Mouse (Mus musculus): ENCODE results near the gene Fam72a. TPM values are rescaled to one million over a fixed set of nuclear protein-coding genes. Genes with fewer than 3 reads are reported as not detected.
"Not testable (repeated sequence)": the region's sequence is repeated elsewhere in the genome, so short reads cannot be mapped to it uniquely, and the experiment has no call there.

Gene Fam72a
- polyA plus RNA-seq, 1 experiment from 2014 or later, result 2.3 TPM

- in situ Hi-C loops (cut with MboI; ENCODE audit: low pct_unique_long_range_greater_than_20kb), result no loop called here
- no peaks in the 10 kb centered on the region for H3K27me3 ChIP-seq
- ChIA-PET POLR2A (no interaction called here), CTCF (interaction anchor here (2.2 to 2.3 kb wide), 2 partner anchors 250 to 259 kb away, joined by 4 to 6 read pairs; no protein-coding TSS in a partner anchor)
- ATAC-seq (peak; percentile 51), DNase-seq (ENCODE audit: low read depth, low spot score) (no peak)
- TF ChIP-seq CTCF (IDR thresholded peaks at IDR 0.05), result peak; percentile 55
These were observed 21.0 kb downstream of the Fam72a start for GRCm38 (mm10) chr1:131548494-131549365.

DNA sequence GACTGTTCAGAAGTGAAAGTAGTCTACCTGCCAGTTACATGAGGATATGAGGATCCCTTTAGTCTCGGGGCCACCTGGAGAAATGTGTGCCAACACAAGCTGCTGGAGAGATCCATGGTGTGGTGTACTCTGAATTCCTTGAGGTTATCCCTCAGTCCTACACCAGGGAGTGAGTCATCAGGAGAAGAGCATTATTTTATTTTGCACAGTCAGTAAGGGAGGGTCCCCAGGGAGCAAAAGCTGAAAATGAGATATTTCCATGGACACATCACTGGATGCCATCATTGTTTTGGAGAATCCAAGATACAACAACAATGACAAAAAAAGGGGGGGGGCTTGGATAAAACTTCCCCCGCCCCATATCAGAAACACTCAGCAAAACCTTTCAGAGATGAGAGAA, 24.3 kb downstream of the Fam72a start:
- no peak for TF ChIP-seq CTCF (IDR thresholded peaks at IDR 0.05)
- ATAC-seq, result no peak
- DNase-seq (ENCODE audit: low read depth, low spot score), result no peak
- H3K27me3 ChIP-seq, result no peaks in the 10 kb centered on the region
- POLR2A ChIA-PET, result no interaction called here
- CTCF ChIA-PET, result interaction anchor here (0.8 kb wide), 1 partner anchor 261 kb away, joined by 3 read pairs; no protein-coding TSS in a partner anchor
- in situ Hi-C loops (cut with MboI; ENCODE audit: low pct_unique_long_range_greater_than_20kb), result loop anchor here (5.0 kb wide), 1 partner anchor 260 kb away; no protein-coding TSS in a partner anchor

- no peak for TF ChIP-seq CTCF (IDR thresholded peaks at IDR 0.05)
- no peak for DNase-seq (ENCODE audit: low read depth, low spot score)
- in situ Hi-C loops (cut with MboI; ENCODE audit: low pct_unique_long_range_greater_than_20kb), result loop anchor here (5.0 kb wide), 1 partner anchor 261 kb away; no protein-coding TSS in a partner anchor
- POLR2A ChIA-PET, result no interaction called here
- CTCF ChIA-PET, result no interaction called here
- no peaks in the 10 kb centered on the region for H3K27me3 ChIP-seq
- ATAC-seq, result no peak
These were observed 25.7 kb downstream of the Fam72a start for GRCm38 (mm10) chr1:131553428-131553827.

GRCm38 (mm10) chr1:131555042-131555812, 27.5 kb downstream of the Fam72a start:
- ChIA-PET POLR2A (no interaction called here), CTCF (interaction anchor here (0.6 to 2.7 kb wide), 18 partner anchors 9 to 424 kb away, joined by 3 to 31 read pairs (median 3); no protein-coding TSS in a partner anchor)
- TF ChIP-seq CTCF (IDR thresholded peaks at IDR 0.05), result peak; percentile 90
- in situ Hi-C loops (cut with MboI; ENCODE audit: low pct_unique_long_range_greater_than_20kb), result no loop called here
- DNase-seq (ENCODE audit: low read depth, low spot score), result no peak
- no peaks in the 10 kb centered on the region for H3K27me3 ChIP-seq
- peak; percentile 84 for ATAC-seq

DNA sequence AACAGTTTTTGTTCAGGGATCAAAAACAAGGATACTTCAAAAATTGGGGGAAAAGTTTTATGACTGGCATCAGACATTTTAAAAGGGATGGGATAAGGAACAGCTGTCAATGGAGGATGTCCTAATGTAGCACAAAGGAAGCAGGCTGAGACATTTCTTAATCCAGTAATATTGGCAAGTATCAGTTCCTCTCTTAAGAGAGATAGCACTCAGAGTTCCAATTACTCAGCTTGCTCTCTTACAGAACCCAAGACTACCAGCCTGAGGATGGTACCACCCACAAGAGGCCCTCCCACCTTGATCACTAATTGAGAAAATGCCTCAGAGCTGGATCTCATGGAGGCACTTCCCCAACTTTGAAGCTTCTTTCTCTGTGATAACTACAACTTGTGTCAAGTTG, 32.8 kb downstream of the Fam72a start:
- ATAC-seq, result no peak
- CTCF ChIA-PET, result interaction anchor here (2.9 kb wide), 1 partner anchor 269 kb away, joined by 11 read pairs; no protein-coding TSS in a partner anchor
- POLR2A ChIA-PET, result no interaction called here
- H3K27me3 ChIP-seq, result no peaks in the 10 kb centered on the region
- DNase-seq (ENCODE audit: low read depth, low spot score), result no peak
- in situ Hi-C loops (cut with MboI; ENCODE audit: low pct_unique_long_range_greater_than_20kb), result no loop called here
- no peak for TF ChIP-seq CTCF (IDR thresholded peaks at IDR 0.05)

DNA sequence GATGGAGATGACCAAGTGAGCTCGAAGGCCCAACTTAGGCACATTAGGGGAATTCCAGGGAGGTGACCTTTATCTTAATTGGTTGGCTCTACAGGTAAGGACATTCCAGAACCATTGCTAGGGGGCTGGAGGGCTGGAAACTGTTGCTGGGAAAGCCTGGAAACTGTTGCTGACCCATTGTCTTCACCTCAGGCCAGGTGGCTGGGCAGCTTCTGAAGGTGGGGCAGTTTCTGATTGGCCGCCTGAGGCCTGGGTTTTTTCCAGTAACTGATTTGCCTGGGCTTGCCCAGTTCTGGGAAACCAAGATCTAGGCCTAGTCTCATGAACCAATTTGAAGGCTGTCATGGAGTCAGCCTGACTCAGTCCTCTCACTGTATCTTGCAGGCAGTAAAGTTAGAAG, 34.4 kb downstream of the Fam72a start:
- no peak for DNase-seq (ENCODE audit: low read depth, low spot score)
- in situ Hi-C loops (cut with MboI; ENCODE audit: low pct_unique_long_range_greater_than_20kb), result no loop called here
- no peaks in the 10 kb centered on the region for H3K27me3 ChIP-seq
- ChIA-PET POLR2A (no interaction called here), CTCF (no interaction called here)
- no peak for ATAC-seq
- no peak for TF ChIP-seq CTCF (IDR thresholded peaks at IDR 0.05)

DNA sequence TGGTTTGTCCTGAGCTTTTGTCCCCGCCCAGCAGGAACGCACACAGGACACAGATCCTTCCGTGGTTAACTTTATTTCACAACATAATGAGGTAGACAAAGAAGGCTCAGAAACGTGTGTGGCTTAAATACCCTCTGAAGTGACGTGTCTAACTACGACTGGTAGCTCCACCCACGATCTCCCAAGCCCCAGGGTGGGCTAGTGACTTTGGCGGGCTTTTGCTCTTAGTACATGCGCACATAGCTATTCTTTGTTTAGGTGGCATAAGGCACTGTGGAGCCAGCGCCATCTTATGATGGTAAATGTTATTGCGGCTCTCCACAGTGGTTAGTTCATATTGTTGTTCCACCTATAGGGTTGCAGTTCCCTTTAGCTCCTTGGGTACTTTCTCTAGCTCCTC, 38.4 kb downstream of the Fam72a start:
- DNase-seq (ENCODE audit: low read depth, low spot score); CTCF ChIA-PET: not testable (repeated sequence)

DNA sequence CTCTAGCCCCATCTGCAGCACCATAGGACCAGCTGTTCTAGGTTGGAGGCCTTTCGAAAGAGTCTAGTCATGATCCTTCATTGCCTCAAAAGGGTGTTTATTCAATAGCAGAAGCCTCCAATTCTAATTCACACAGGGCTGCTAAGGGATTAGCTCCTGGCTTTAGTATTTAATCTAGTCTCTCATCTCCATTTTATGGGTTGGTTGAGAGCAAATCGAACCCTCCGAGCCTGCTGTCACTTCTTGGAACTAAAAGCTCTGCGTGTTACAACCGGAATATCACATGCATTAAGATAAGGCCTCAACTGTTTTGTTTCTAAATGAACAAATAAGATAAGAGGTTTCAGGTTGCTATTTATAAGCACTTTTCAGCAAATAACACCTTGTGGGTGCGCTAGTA, 42.0 kb downstream of the Fam72a start:
- TF ChIP-seq CTCF (IDR thresholded peaks at IDR 0.05), result no peak
- ChIA-PET POLR2A (no interaction called here), CTCF (no interaction called here)
- in situ Hi-C loops (cut with MboI; ENCODE audit: low pct_unique_long_range_greater_than_20kb), result no loop called here
- H3K27me3 ChIP-seq, result peaks cover 13% of the 10 kb centered on the region
- ATAC-seq, result no peak
- DNase-seq (ENCODE audit: low read depth, low spot score), result no peak

More for the DNA sequence above, 38.4 kb downstream of the Fam72a start:
- H3K27me3 ChIP-seq; POLR2A ChIA-PET; in situ Hi-C loops (cut with MboI; ENCODE audit: low pct_unique_long_range_greater_than_20kb); ATAC-seq: not testable (repeated sequence)
- peak; percentile 22 for TF ChIP-seq CTCF (IDR thresholded peaks at IDR 0.05)

DNA sequence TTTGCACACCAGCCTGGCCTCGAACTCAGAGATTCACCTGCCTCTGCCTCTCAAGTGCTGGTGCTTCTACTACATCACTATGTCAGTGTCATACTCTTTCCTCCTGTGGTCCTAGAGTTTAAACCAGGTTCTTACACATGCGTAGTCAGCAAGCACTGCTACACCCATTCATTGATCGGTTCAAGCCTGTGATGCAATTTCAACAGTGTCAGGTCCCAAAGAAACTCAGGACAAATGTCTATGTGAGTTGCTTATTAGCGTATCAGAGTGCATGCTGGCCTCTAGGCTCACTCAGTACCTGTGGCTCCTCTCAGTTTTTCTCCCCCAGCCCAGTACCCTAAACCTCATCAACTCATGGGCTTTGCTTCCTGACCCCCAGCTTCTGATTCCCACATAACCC, 42.7 kb downstream of the Fam72a start:
- DNase-seq (ENCODE audit: low read depth, low spot score), result no peak
- ATAC-seq, result no peak
- TF ChIP-seq CTCF (IDR thresholded peaks at IDR 0.05), result no peak
- ChIA-PET CTCF (no interaction called here), POLR2A (no interaction called here)
- H3K27me3 ChIP-seq, result peaks cover 13% of the 10 kb centered on the region
- in situ Hi-C loops (cut with MboI; ENCODE audit: low pct_unique_long_range_greater_than_20kb), result no loop called here

DNA sequence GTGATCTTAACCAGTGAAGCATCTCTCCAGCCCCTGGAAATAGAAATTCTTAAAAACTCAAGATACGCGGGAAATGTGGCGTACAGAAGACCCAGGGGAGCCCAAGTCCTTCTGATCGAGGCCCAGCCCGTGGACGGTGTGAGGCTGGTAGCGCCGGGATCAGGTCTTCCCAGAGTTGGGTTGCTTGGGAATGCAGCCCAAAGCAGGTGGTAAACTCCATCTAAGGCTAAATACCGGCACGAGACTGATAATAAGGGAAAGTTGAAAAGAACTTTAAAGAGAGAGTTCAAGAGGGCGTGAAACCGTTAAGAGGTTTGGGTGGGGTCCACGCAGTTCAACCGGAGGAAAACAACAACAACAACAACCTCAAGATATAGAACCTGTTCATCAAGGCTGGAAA, 46.0 kb downstream of the Fam72a start:
- POLR2A ChIA-PET, result no interaction called here
- in situ Hi-C loops (cut with MboI; ENCODE audit: low pct_unique_long_range_greater_than_20kb), result no loop called here
- ATAC-seq (peak; percentile 74), DNase-seq (ENCODE audit: low read depth, low spot score) (no peak)
- peaks cover 20% of the 10 kb centered on the region for H3K27me3 ChIP-seq
- TF ChIP-seq CTCF (IDR thresholded peaks at IDR 0.05), result no peak
- CTCF ChIA-PET, result no interaction called here

All from Patski (cell line).